Mouse (Mus musculus): ENCODE measurements around the gene Srpk1.

DNA sequence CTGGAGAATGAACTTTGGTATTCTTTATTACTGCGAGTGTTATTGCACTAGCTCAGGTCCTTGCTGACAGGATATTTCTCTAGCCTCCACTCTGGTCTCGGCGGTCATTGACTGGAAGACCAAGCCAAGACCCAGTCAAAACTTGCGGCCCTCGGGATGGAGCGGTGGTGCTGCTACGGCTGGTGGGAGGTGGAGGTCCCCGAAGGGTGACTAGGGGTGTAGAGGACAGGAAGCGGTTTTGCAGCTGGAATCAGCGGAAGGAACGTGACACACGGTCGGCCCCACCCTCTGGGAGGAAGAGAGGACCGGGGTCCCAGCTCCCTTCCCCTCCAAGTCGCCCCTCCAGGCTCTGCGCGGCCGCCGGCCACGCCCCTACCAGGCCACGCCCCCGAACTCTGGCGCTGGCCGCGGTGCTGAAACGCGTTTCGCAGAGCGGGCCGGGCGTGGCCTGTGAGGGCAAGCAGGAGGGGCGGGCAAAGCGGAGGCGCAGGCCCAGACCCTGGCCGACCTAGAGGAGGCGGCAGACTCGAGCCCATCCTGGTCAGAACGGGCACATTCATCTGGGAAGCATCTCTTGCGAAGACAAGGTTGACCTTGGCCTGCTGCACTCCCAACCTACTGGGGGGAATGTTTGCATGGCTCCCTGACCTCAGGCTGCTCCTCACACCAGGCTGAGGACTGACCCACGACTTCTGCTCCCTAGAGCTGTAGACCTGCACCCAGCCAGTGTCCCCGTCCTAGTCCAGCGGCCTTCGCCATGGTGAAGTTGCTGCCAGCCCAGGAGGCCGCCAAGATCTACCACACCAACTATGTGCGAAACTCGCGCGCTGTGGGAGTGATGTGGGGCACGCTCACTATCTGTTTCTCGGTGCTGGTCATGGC, 47.0 kb downstream of the Srpk1 start, which contains the start of gene Lhfpl5:
- TF ChIP-seq CTCF (IDR thresholded peaks at IDR 0.05; ENCODE audit: control insufficient read depth, insufficient read depth, insufficient read length), result no peak
- TF ChIP-seq USF1 (IDR thresholded peaks at IDR 0.05; ENCODE audit: low read depth), result no peak
- no peak for TF ChIP-seq CEBPB (IDR thresholded peaks at IDR 0.05; ENCODE audit: low read depth)
- TF ChIP-seq MAX (IDR thresholded peaks at IDR 0.05), result no peak

All from C2C12 (cell line).